9 mouse cellular contexts compared by ENCODE assay signal in the genomic region with DNA sequence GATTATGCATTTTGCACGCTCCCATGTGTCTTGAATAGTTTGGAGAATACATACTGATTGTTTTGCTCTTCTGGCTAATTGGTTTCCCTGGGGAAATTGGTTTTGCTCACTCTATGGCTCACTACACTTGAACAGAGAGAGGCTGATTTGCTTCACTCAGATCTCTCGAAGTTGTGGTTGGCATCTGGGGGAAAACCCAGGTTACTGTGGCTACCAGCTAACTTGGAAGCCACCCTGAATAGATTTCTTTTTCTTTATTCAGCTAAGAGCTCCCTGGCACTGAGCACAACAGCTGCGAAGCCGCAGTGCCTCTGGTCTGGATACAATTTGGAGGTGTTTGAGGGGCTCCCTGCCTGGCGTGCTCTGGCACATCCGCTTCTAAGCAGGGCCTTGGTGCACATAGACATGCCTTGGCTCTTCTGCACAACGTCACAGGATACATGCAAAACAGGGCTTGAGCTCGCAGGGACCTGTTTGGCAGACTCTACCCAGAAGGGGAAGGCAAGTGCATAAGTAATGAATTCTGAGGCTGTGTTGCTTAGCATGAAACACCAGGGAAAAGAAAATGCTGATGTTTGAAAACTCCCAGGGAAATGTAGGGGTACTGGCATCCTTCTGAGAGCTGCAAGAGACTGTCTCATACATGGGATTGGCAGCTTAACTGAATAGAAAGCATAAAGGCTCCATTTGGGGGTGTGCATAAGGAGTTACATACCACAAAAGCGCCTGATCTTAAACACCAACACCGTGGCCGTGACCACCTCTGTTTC. TPM values are rescaled to one million over a fixed set of nuclear protein-coding genes. Genes with fewer than 3 reads are reported as not detected.
DNase-seq lines count a peak whose midpoint lies in the region; ATAC-seq and TF ChIP-seq lines count a peak whose summit lies in the region.
"Had no signal": no experiment of that assay in that cellular context is flagged by ENCODE, and none has a peak within 500 bp of the region (broad histone marks: within the 10 kb centered on the region; RNA-seq: fewer than 3 reads in every experiment).

No protein-coding gene starts in this region.

- H3K27ac ChIP-seq in embryonic facial prominence, embryonic 13.5 days, result peak overlapping the region; percentile 3
- H3K27ac ChIP-seq in layer of hippocampus, adult 2 months, result peak overlapping the region; percentile 70
- peak overlapping the region; percentile 71 for H3K27ac ChIP-seq in midbrain, embryonic 16.5 days (ENCODE audit: low read length)
- no peak overlapping the region for H3K27ac ChIP-seq in kidney, adult 2 months (ENCODE audit: insufficient read depth, low read depth, low read length)

- H3K36me3 ChIP-seq in embryonic facial prominence, embryonic 13.5 days, result no peaks in the 10 kb centered on the region
- no peaks in the 10 kb centered on the region for H3K36me3 ChIP-seq in midbrain, embryonic 16.5 days (ENCODE audit: control insufficient read depth, insufficient read depth, low read length)
- H3K36me3 ChIP-seq in kidney, adult 2 months (ENCODE audit: control insufficient read depth, insufficient read depth, low read length), result no peaks in the 10 kb centered on the region

- H3K4me1 ChIP-seq in embryonic facial prominence, embryonic 13.5 days, result peaks cover 10% of the 10 kb centered on the region
- peaks cover 18% of the 10 kb centered on the region for H3K4me1 ChIP-seq in midbrain, embryonic 16.5 days (ENCODE audit: control insufficient read depth, insufficient read depth, low read length)
- no peaks in the 10 kb centered on the region for H3K4me1 ChIP-seq in kidney, adult 2 months (ENCODE audit: control insufficient read depth, insufficient read depth, low read length)

- no peak for TF ChIP-seq POLR2A in kidney, adult 2 months (IDR thresholded peaks at IDR 0.05; ENCODE audit: low read depth, low read length)

- no peaks in the 10 kb centered on the region for H3K27me3 ChIP-seq in embryonic facial prominence, embryonic 13.5 days
- no peaks in the 10 kb centered on the region for H3K27me3 ChIP-seq in midbrain, embryonic 16.5 days (ENCODE audit: control insufficient read depth, insufficient read depth, low read depth, low read length)
- H3K27me3 ChIP-seq in kidney, adult 2 months (replicated peaks; ENCODE audit: control insufficient read depth, insufficient read depth, low read length), result no peaks in the 10 kb centered on the region

- no peaks in the 10 kb centered on the region for H3K9me3 ChIP-seq in embryonic facial prominence, embryonic 13.5 days
- H3K9me3 ChIP-seq in midbrain, embryonic 16.5 days (replicated peaks; ENCODE audit: control insufficient read depth, low read length, poor library complexity, severe bottlenecking), result no peaks in the 10 kb centered on the region

- TF ChIP-seq CTCF in layer of hippocampus, adult 2 months (conservative IDR thresholded peaks at IDR 0.05), result no peak
- no peak for TF ChIP-seq CTCF in kidney, adult 2 months (conservative IDR thresholded peaks at IDR 0.05; ENCODE audit: insufficient read depth, insufficient read length, low read depth, low read length)

- intact Hi-C loops in heart, postnatal 14 days (cut with DNase I), result no loop called here

- no peak overlapping the region for H3K4me3 ChIP-seq in embryonic facial prominence, embryonic 13.5 days
- H3K4me3 ChIP-seq in layer of hippocampus, adult 2 months, result no peak overlapping the region
- H3K4me3 ChIP-seq in midbrain, embryonic 16.5 days (ENCODE audit: low read depth, low read length), result no peak overlapping the region
- H3K4me3 ChIP-seq in kidney, adult 2 months (ENCODE audit: insufficient read depth, low read depth, low read length), result no peak overlapping the region
- H3K4me3 ChIP-seq: myocyte had no signal

- no peak overlapping the region; the same call in 1 of the 2 replicates for H3K4me2 ChIP-seq in embryonic facial prominence, embryonic 13.5 days
- no peak overlapping the region for H3K4me2 ChIP-seq in midbrain, embryonic 16.5 days (ENCODE audit: low read length)

- peak; percentile 76; the same call in 1 of the 2 replicates for ATAC-seq in embryonic facial prominence, embryonic 13.5 days (ENCODE audit: insufficient number of reproducible peaks, insufficient read depth, low FRiP score, low TSS enrichment, low read depth)
- ATAC-seq in midbrain, embryonic 16.5 days, result peak; percentile 91

- peak; percentile 92 for DNase-seq in Muller cell, postnatal 12 days (ENCODE audit: inconsistent ontology term)
- peak; percentile 19 to 50 for DNase-seq in layer of hippocampus, adult 2 months (ENCODE audit: low spot score in 2 of 2)
- DNase-seq in thymus, postnatal 14 days, result no peak
- no peak for DNase-seq in heart, postnatal 14 days
- DNase-seq in cerebellum, postnatal 36 days, result no peak
- DNase-seq in kidney, adult 2 months, result no peak

- WGBS in embryonic facial prominence, embryonic 13.5 days, result 41% methylated on average over 11 of the region's 11 CpGs
- WGBS in midbrain, embryonic 16.5 days, result 27% methylated on average over 11 of the region's 11 CpGs
- WGBS in kidney, adult 2 months, result 68% methylated on average over 11 of the region's 11 CpGs

- H3K9ac ChIP-seq in embryonic facial prominence, embryonic 13.5 days, result no peak overlapping the region
- no peak overlapping the region for H3K9ac ChIP-seq in midbrain, embryonic 16.5 days (ENCODE audit: low read depth, low read length)

RNA-seq across cellular contexts. Expression of a gene that starts 30.1 kb away (rescaled TPM):
- polyA plus RNA-seq in embryonic facial prominence, embryonic 13.5 days (2015; fragmentation: Nextera tagmentation; extraction: Ambion mirVana), result 0.08 TPM in 1 of 2 replicates, not detected in the other
- total RNA-seq in layer of hippocampus, adult 2 months (2021), result under 1 TPM; 0.32 to 0.82 TPM
- polyA plus RNA-seq in midbrain, embryonic 16.5 days (2015; fragmentation: Nextera tagmentation; extraction: Ambion mirVana), result 2.2 and 3.2 TPM in 2 replicates
- total RNA-seq in heart, postnatal 14 days (2021), result under 1 TPM; 0.20 to 0.45 TPM
- 0.12 and 0.23 TPM in 2 replicates for polyA plus RNA-seq in kidney, adult 2 months (2012; rRNA removed)

Comparison
In these comparisons a context has a peak if more than half of its experiments do, and no peak if none do; other contexts are left out.
1. DNase-seq: peak in Muller cell, postnatal 12 days (single experiment) and layer of hippocampus, adult 2 months (2 of 2); none in thymus, postnatal 14 days (single experiment), heart, postnatal 14 days (0 of 2), cerebellum, postnatal 36 days (0 of 2) and kidney, adult 2 months (single experiment).